Mouse (Mus musculus): ENCODE data around the gene Cntn4. TPM values are rescaled to one million over a fixed set of nuclear protein-coding genes. Genes with fewer than 3 reads are reported as not detected.
"Not testable (repeated sequence)": the region's sequence is repeated elsewhere in the genome, so short reads cannot be mapped to it uniquely, and the experiment has no call there.

Cntn4 gene
- polyA plus RNA-seq, 1 experiment from 2014 or later, result 32.1 TPM

DNA sequence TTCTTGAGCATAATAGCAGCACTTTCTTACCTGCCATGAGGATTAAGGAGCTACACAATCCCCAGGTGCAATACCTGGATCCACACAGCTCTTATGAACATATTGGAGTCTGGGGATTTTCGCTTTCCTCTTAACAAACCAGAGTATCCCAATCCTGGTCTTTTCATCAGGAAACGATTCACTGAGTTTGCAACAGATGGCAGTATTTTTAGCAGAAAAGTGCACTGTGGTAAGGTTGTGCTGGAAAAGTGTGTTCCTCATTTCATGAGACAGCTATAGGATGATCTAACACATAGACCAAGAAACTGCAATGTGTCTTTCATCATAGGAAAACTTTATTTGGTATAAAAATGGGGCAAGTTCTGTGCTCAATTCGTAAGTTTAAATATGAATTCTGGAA, 659.3 kb downstream of the Cntn4 start:
- Histone ChIP-seq H3K27me3 (replicated peaks) (no peaks in the 10 kb centered on the region), H3K9ac (no peak overlapping the region), H3K4me3 (no peak overlapping the region), H3K27ac (no peak overlapping the region), H3K4me1 (no peaks in the 10 kb centered on the region; the same call in 1 of the 2 replicates), H3K4me2 (no peak overlapping the region), H3K9me3 (no peaks in the 10 kb centered on the region), H3K36me3 (replicated peaks) (no peaks in the 10 kb centered on the region)
- ATAC-seq (replicated peaks), result no peak
- 86% methylated on average over 3 of the region's 3 CpGs for WGBS

DNA sequence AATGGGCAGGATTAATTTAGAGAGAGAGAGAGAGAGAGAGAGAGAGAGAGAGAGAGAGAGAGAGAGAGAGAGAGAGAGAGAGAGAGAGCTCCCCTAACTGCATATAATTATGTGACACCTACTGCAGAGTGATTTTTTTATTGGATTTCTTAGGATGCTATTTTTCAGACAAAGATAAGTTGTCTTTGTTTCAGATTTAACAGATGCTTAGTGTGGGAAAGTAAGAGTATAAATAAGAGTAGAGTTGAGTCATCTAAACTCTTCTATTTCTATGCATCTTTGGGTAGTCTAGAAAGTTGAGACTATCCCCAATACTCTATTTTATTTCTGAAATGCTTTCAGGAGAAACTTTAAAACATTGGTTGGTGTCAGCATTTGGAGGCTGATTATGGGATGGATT, 660.4 kb downstream of the Cntn4 start:
- Histone ChIP-seq H3K27me3 (replicated peaks) (no peaks in the 10 kb centered on the region), H3K4me1 (no peaks in the 10 kb centered on the region; the same call in 1 of the 2 replicates), H3K4me3 (no peak overlapping the region), H3K27ac (no peak overlapping the region), H3K9ac (no peak overlapping the region), H3K9me3 (no peaks in the 10 kb centered on the region), H3K36me3 (replicated peaks) (no peaks in the 10 kb centered on the region), H3K4me2 (no peak overlapping the region)
- no peak for ATAC-seq (replicated peaks)

DNA sequence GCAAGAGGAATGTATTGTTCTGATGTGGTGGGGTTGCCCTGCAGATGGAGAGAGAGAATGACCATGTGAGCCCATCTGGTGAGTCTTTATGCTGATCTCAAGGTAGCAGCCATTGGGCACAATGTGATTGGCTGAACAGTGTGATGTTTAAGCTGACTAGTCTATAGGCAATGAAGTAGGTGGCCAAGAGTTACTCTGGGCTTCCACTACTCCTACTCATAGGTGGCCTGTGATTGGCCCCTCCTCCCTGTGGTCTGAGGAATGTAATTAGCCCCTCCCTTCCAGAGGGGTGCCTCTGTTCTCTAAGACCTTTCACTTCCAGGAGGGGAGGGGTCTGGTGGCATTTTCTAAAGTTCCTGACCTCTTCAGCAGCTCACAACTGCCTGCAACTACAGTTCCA, 663.7 kb downstream of the Cntn4 start:
- no peaks in the 10 kb centered on the region for H3K27me3 ChIP-seq (replicated peaks)
- no peak overlapping the region for H3K9ac ChIP-seq
- no peak for ATAC-seq (replicated peaks)
- no peaks in the 10 kb centered on the region for H3K9me3 ChIP-seq
- H3K36me3 ChIP-seq (replicated peaks), result no peaks in the 10 kb centered on the region
- H3K27ac ChIP-seq, result no peak overlapping the region
- no peak overlapping the region for H3K4me2 ChIP-seq
- no peaks in the 10 kb centered on the region for H3K4me1 ChIP-seq
- H3K4me3 ChIP-seq, result no peak overlapping the region

DNA sequence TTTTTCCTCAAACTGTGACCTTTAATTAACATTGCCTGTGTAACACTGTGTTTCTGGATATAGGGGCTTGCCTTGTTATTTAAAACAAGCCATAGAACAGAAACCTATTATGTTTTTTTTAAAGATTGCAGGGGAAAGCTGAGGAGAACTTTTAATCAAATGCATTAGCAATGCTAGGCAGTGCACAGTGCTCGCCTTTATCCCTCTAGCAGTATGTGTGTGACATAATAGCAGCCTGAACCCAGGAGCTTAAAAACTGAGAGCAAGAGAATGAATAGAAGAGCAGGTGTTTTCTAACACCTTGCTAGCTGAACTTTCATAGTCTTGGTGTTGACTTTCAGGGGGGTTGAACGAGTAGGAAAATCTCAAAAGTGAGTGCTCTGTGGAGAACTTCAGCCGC, 672.6 kb downstream of the Cntn4 start:
- Histone ChIP-seq H3K4me2 (no peak overlapping the region), H3K9ac (no peak overlapping the region), H3K4me1 (no peaks in the 10 kb centered on the region), H3K9me3 (no peaks in the 10 kb centered on the region), H3K36me3 (replicated peaks) (no peaks in the 10 kb centered on the region), H3K27ac (no peak overlapping the region), H3K27me3 (replicated peaks) (no peaks in the 10 kb centered on the region), H3K4me3 (no peak overlapping the region)
- 28% methylated on average over 3 of the region's 3 CpGs for WGBS
- no peak for ATAC-seq (replicated peaks)

DNA sequence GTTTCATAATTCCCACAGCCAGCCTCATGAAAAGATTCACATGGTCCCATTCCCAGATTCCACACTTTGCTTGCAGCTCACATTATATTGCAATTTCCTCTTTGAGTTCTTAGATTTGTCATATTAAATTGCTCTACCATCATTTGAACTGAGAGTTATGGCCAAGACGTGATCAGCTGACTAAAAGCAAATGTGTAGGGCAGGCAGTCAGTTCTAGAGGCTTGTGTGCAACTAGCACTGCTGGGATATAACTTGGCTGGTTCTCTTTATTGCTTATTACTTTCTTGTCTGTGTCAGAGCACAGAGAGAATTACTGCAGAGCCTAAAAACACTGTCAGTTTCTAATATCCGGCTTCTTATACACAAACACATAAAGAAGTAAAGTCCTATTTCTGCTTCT, 673.9 kb downstream of the Cntn4 start:
- no peaks in the 10 kb centered on the region for H3K4me1 ChIP-seq
- no peaks in the 10 kb centered on the region for H3K36me3 ChIP-seq (replicated peaks)
- H3K27me3 ChIP-seq (replicated peaks), result no peaks in the 10 kb centered on the region
- 82% methylated on average over 2 of the region's 2 CpGs for WGBS
- H3K4me3 ChIP-seq, result no peak overlapping the region
- H3K9me3 ChIP-seq, result no peaks in the 10 kb centered on the region
- no peak overlapping the region for H3K4me2 ChIP-seq
- H3K9ac ChIP-seq, result no peak overlapping the region
- ATAC-seq (replicated peaks), result no peak
- no peak overlapping the region for H3K27ac ChIP-seq

DNA sequence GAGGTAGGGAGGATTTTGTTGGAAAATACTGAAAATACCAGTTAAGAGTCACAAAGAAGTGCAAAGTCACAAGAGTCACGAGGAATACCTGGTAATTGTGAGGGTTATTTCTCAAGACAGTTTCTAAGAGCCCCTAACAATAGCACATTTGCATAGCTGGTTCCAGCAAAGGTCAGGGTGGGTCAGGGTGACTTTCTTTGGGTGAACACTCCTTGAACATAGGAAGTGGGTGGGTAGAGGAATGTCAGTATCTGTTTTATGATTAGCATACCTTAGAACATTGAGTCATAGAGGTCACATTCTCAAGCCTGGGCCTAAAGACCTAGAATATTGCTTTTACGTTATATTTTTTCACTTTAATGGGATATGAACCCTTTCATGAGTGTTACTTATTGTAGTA, 681.3 kb downstream of the Cntn4 start:
- not testable (repeated sequence) for H3K27me3 ChIP-seq (replicated peaks); H3K36me3 ChIP-seq (replicated peaks); H3K4me3 ChIP-seq; H3K9ac ChIP-seq; H3K27ac ChIP-seq; H3K4me1 ChIP-seq; H3K9me3 ChIP-seq; ATAC-seq (replicated peaks); H3K4me2 ChIP-seq
- 86% methylated on average over 2 of the region's 2 CpGs for WGBS

DNA sequence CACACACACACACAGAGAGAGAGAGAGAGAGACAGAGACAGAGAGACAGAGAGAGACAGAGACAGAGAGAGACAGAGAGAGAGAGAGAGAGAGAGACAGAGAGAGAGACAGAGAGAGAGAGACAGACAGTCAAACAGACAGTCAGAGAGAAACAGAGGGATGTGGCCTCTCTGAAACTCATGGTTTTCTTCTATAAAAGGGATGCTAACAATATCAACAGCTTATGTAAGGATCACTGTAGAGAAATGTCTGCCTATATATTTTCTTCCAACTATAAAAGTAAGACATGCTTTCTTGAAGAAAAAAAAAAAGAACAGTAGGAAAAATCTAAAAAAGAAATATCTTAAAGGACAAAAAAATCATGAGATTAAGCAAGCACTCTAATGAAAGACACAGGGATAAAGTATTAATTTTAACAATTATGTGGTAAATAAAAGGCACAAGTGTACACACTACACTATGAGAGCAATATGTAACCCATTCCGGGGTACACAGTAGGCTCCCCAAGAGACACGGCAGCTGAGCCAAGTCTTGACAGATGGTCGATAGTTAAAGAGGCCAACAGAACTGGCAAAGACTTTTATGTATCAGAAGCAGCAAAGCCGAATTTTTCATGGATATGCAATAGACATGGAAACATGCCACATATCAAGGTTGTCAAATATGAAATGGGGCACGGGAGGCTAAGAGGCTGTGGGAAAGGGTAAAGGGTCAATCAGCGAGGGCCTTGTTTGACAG, 704.0 kb downstream of the Cntn4 start:
- H3K9ac ChIP-seq, result no peak overlapping the region
- WGBS, result 70% methylated on average over 6 of the region's 6 CpGs
- H3K36me3 ChIP-seq (replicated peaks), result no peaks in the 10 kb centered on the region
- no peak overlapping the region for H3K27ac ChIP-seq
- H3K9me3 ChIP-seq, result no peaks in the 10 kb centered on the region
- no peak overlapping the region for H3K4me2 ChIP-seq
- no peak for ATAC-seq (replicated peaks)
- no peak overlapping the region for H3K4me3 ChIP-seq
- no peaks in the 10 kb centered on the region for H3K27me3 ChIP-seq (replicated peaks)
- H3K4me1 ChIP-seq, result no peaks in the 10 kb centered on the region

DNA sequence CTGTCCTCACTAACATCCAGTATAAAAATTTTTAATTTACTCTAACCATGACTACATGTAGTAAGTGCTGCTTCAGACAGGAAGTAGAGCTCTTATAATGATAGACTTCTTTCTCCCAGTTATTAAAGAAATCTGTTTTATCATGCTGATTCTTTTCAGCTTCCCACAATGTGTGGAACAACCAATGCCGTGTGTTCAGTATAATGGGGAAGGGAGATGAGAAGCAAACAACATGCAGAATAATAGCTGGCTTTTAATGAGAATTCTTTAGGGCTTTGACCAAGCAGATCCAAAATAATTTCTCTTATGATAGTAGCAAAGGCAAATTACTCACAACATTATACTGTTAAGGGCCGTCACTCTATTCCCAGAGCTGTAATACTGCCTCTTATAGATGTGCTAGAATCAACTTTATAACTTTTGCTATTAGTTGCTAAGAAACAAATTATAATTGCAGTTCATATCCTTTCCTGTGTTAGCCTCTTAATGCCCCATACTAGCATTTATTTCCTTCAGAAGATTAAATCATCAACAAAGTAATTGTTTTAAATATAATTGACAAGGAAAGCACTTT, 710.5 kb downstream of the Cntn4 start:
- 43% methylated on average over 2 of the region's 2 CpGs for WGBS
- no peak for ATAC-seq (replicated peaks)
- H3K9me3 ChIP-seq, result no peaks in the 10 kb centered on the region

GRCm38 (mm10) chr6:106408014-106408413, 730.6 kb downstream of the Cntn4 start:
- Histone ChIP-seq H3K9ac (no peak overlapping the region), H3K27me3 (replicated peaks) (no peaks in the 10 kb centered on the region), H3K4me1 (no peaks in the 10 kb centered on the region), H3K4me3 (no peak overlapping the region), H3K27ac (no peak overlapping the region), H3K9me3 (no peaks in the 10 kb centered on the region), H3K36me3 (replicated peaks) (no peaks in the 10 kb centered on the region), H3K4me2 (no peak overlapping the region)
- ATAC-seq (replicated peaks), result no peak
- 73% methylated on average over 3 of the region's 3 CpGs for WGBS

More for the DNA sequence above, 710.5 kb downstream of the Cntn4 start:
- Histone ChIP-seq H3K27ac (no peak overlapping the region), H3K4me1 (no peaks in the 10 kb centered on the region), H3K36me3 (replicated peaks) (no peaks in the 10 kb centered on the region), H3K27me3 (replicated peaks) (no peaks in the 10 kb centered on the region), H3K4me3 (no peak overlapping the region), H3K9ac (no peak overlapping the region), H3K4me2 (no peak overlapping the region)

DNA sequence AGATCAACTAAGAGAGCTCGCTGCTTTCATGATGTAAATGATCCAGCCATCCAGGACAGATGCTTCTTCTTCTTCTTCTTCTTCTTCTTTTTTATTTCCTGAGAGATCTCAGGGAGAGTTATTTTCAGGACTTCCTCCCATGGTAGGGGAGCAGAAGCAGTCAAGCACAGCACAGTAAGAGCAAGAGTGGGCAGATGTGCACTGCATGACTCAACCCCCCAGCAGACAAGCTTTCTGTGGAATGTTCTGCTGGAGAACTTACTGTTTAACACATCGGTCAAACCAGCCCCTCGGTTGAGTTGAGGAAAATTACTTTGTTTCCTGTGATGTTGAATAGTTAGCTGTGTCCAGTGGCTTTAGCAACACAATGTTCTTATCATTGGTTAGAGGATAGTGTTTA, 731.2 kb downstream of the Cntn4 start:
- H3K9ac ChIP-seq, result no peak overlapping the region
- 79% methylated on average over 3 of the region's 3 CpGs for WGBS
- no peaks in the 10 kb centered on the region for H3K4me1 ChIP-seq
- H3K36me3 ChIP-seq (replicated peaks), result no peaks in the 10 kb centered on the region
- no peaks in the 10 kb centered on the region for H3K9me3 ChIP-seq
- no peak for ATAC-seq (replicated peaks)
- H3K4me2 ChIP-seq, result no peak overlapping the region
- no peak overlapping the region for H3K27ac ChIP-seq
- H3K27me3 ChIP-seq (replicated peaks), result no peaks in the 10 kb centered on the region
- no peak overlapping the region for H3K4me3 ChIP-seq

DNA sequence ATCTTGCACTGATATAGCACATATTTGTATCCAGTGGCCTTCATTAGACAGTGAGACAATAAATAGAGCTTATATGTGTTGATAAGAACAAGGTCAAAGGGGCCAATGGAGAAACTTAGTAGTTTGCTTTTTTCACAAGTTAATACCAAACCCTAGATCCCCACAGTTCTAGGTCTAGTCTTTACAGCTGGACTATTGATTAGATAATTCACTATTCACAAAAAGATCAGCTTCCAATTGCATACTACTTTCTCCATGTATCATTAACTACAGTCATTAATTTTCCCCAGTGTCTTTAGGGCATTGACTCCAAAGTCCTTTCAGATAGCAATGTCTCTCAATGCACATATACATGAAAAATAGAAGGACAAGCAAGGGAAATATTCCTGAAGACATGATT, 745.5 kb downstream of the Cntn4 start:
- Histone ChIP-seq H3K4me3 (no peak overlapping the region), H3K27me3 (replicated peaks) (no peaks in the 10 kb centered on the region), H3K4me1 (no peaks in the 10 kb centered on the region), H3K4me2 (no peak overlapping the region), H3K36me3 (replicated peaks) (no peaks in the 10 kb centered on the region), H3K9ac (no peak overlapping the region), H3K27ac (no peak overlapping the region), H3K9me3 (no peaks in the 10 kb centered on the region)
- no peak for ATAC-seq (replicated peaks)

GRCm38 (mm10) chr6:106423471-106423870, 746.0 kb downstream of the Cntn4 start:
- no peaks in the 10 kb centered on the region for H3K9me3 ChIP-seq
- H3K9ac ChIP-seq, result no peak overlapping the region
- no peaks in the 10 kb centered on the region for H3K36me3 ChIP-seq (replicated peaks)
- H3K4me1 ChIP-seq, result no peaks in the 10 kb centered on the region
- WGBS, result 93% methylated on average over 2 of the region's 2 CpGs
- H3K27ac ChIP-seq, result no peak overlapping the region
- no peak overlapping the region for H3K4me3 ChIP-seq
- H3K27me3 ChIP-seq (replicated peaks), result no peaks in the 10 kb centered on the region
- no peak overlapping the region for H3K4me2 ChIP-seq
- no peak for ATAC-seq (replicated peaks)

DNA sequence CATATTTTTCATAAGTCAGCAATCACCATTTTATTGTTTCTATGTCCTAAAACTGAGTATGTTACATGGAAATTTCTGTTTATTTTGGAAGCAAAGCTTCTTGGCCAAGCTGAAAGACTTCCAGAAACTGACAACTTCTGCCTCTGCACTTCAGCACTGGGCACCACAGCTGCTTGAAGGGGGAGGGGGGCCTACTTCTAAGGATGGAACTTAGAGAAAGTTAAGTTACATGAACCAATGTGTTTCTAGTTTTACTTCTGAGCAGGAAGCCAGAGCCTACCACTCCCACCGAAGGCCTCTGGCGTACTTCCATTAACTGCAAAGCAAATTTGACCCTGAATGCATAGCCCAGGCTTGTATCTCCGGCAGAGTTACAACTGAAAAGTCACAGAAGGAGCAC, 749.2 kb downstream of the Cntn4 start:
- no peak overlapping the region for H3K4me2 ChIP-seq
- no peak overlapping the region for H3K4me3 ChIP-seq
- no peak overlapping the region for H3K9ac ChIP-seq
- WGBS, result 89% methylated on average over 3 of the region's 3 CpGs
- no peaks in the 10 kb centered on the region for H3K27me3 ChIP-seq (replicated peaks)
- ATAC-seq (replicated peaks), result no peak
- no peaks in the 10 kb centered on the region for H3K4me1 ChIP-seq
- no peak overlapping the region for H3K27ac ChIP-seq
- H3K9me3 ChIP-seq, result no peaks in the 10 kb centered on the region
- H3K36me3 ChIP-seq (replicated peaks), result no peaks in the 10 kb centered on the region

All from midbrain, embryonic 15.5 days (tissue).